Mouse (Mus musculus) gastrocnemius, adult 8-10 months (tissue): ENCODE results near the gene Myo1a. TPM values are rescaled to one million over a fixed set of nuclear protein-coding genes. Genes with fewer than 3 reads are reported as not detected.
"Not testable (repeated sequence)": the region's sequence is repeated elsewhere in the genome, so short reads cannot be mapped to it uniquely, and the experiment has no call there.

Experiments
- DNase-seq, 2 experiments: peaks; one replicate each; pipeline ENCODE4 v3.0.0; 2022; ENCODE audit warnings: low spot score in 2 of 2
- total RNA-seq, 4 experiments: library from RNA; stranded (reverse); gene quantifications; 2 replicates each; pipeline ENCODE4 v1.2.4; 2022

The Myo1a gene
- total RNA-seq, 4 experiments from 2014 or later = not detected

GRCm38 (mm10) chr10:127759181-127760110, 54.5 kb downstream of the Myo1a start, which contains the start of the genes Rdh1 and Rdh16f1:
Gene Rdh1 (plus strand): TSS chr10:127759721.
Gene Rdh16f1 (plus strand): TSS chr10:127759787.
- DNase-seq = no peak

DNA sequence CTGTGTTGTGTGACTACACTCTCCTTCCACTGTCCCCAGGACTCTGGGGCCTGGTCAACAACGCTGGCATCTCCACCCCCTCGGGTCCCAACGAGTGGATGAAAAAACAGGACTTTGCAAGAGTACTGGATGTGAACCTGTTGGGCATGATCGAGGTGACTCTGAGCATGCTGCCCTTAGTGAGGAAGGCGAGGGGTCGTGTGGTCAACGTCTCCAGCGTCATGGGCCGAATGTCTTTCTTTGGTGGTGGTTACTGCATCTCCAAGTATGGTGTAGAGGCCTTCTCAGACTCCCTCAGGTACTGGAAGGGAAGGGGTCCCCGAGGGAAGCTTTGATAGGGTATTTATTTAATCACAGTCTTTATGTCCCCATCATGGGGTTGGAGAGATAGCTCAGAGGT, 58.0 kb downstream of the Myo1a start:
- not testable (repeated sequence) for DNase-seq

DNA sequence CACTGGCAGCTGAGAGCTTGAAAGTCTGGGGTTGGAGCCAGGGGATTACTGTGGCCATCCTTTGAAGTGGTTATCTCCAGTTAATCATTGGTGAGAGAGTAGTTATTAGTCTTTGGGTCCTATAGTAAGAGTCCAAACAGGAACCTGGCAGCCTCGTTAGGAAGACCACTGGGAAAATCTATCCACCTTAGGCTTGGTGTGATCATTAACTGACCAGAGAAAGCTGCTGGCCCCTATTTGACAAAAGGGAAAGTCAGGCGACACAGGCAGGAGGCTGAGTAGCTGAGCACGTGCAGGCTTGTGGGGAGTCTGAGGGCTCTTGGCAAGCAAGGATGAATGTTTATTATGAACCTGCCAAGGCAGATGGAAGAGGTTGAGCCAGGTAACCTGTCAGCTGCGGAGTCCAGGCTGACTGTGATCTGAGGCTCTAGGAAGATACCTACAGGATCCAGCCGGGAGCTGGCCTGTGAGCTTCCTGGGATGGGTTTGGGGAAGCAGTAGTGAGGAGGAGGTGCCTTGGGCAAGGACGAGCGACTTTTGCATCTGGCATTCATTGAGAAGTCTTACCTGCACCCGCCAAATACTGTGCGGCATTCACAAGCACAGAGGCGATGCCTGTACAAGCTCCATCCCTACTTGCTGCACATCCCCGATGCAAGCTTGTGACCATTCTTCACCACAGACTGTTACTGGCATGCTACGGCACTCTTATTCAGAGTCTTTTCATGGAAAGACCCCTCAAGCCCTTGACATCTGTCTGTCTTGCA, 59.1 kb downstream of the Myo1a start:
- DNase-seq = no peak

GRCm38 (mm10) chr10:127766564-127766963, 61.6 kb downstream of the Myo1a start:
- DNase-seq = no peak

Other genes with a start within 250 kb of the Myo1a start
- 100 to 1,000 TPM; 386 to 447 (median 408) TPM for gene Stac3, start 203.5 kb upstream of the Myo1a start, total RNA-seq
- gene Ndufa4l2, start 190.2 kb upstream of the Myo1a start, total RNA-seq = 10 to 100 TPM in 1 of 4 experiments, 1 to 10 TPM in 3; 4.6 to 11.1 (median 7.6) TPM
- 10 to 100 TPM; 20.3 to 23.0 (median 22.8) TPM for gene Shmt2, start 182.7 kb upstream of the Myo1a start, total RNA-seq
- gene Nxph4, start 170.6 kb upstream of the Myo1a start, total RNA-seq = under 1 TPM in 2 of 4 experiments, not detected in 2; 0.16 to 0.27 TPM
- gene Lrp1, start 84.0 kb upstream of the Myo1a start, total RNA-seq = 10 to 100 TPM; 25.5 to 45.5 (median 36.3) TPM
- gene Stat6, start 62.2 kb upstream of the Myo1a start, total RNA-seq = 10 to 100 TPM; 14.1 to 15.3 (median 14.2) TPM
- gene Nemp1, start 38.3 kb upstream of the Myo1a start, total RNA-seq = 1 to 10 TPM; 2.0 to 2.6 (median 2.3) TPM
- gene Nab2, start 36.6 kb upstream of the Myo1a start, total RNA-seq = 1 to 10 TPM; 2.1 to 3.6 (median 2.8) TPM
- not detected for gene Tac2, start 19.3 kb downstream of the Myo1a start, total RNA-seq
- gene Zbtb39, start 34.4 kb downstream of the Myo1a start, total RNA-seq = 1 to 10 TPM; 6.0 to 8.1 (median 6.4) TPM
- under 1 TPM; 0.34 to 0.48 (median 0.42) TPM for gene Gpr182, start 46.6 kb downstream of the Myo1a start, total RNA-seq
- gene Rdh1, start 54.6 kb downstream of the Myo1a start, total RNA-seq = under 1 TPM in 1 of 4 experiments, not detected in 3; 0.11 TPM
- gene Rdh16f1, start 54.6 kb downstream of the Myo1a start, total RNA-seq = under 1 TPM in 2 of 4 experiments, not detected in 2; 0.48 to 0.75 TPM
- under 1 TPM in 3 of 4 experiments, not detected in 1; 0.12 to 0.58 (median 0.56) TPM for gene Rdh9, start 71.2 kb downstream of the Myo1a start, total RNA-seq
- gene Rdh16, start 96.0 kb downstream of the Myo1a start, total RNA-seq = under 1 TPM in 1 of 4 experiments, not detected in 3; 0.11 TPM
- not detected for gene Rdh19, start 144.8 kb downstream of the Myo1a start, total RNA-seq
- gene Rdh16f2, start 161.3 kb downstream of the Myo1a start, total RNA-seq = not detected
- under 1 TPM in 1 of 4 experiments, not detected in 3; 0.40 TPM for gene Rdh7, start 183.6 kb downstream of the Myo1a start, total RNA-seq
- not detected for gene Sdr9c7, start 193.3 kb downstream of the Myo1a start, total RNA-seq